Mouse (Mus musculus): ENCODE results near the gene Evc. TPM values are rescaled to one million over a fixed set of nuclear protein-coding genes. Genes with fewer than 3 reads are reported as not detected.

The Evc gene
- 4.2 and 5.6 TPM in 2 replicates for total RNA-seq (2014; rRNA removed)
- polyA plus RNA-seq (2012; rRNA removed): 2.3 and 5.9 TPM in 2 replicates

DNA sequence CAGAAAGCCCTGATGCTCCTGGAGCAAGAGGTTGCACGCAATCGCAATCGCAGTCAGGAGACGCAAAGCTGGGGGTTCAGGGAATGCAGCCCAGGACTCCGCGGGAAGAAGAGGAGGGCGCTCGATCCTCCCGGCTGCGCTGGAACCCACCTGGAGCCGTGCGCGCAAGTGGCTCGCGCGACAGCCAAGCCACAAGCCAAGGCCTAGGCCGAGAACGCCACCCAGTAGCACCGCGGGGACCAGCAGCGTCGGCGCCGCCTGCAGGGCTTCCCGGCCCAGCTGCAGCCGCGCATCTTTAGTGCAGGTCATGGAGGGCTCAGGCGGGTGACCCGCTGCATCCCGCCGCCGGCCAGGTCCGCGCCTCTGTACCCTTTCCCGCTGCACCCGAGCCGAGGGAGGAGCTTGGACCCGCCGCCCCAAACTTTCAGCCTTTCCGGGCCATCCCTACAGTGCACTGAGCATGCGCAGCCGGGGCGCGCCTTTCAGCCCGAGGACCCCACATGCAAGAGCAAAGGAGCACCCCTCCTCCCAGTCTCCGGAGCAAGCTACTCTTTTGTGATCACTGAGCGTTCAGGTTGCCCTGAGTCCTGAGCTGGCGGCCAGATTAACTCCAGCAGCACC, at the start of gene Evc:
Gene Evc (minus strand): TSS at position 410 of the 621 bp plus-strand sequence.
- Histone ChIP-seq H3K36me3 (ENCODE audit: control insufficient read depth, insufficient read depth, low read length) (no peaks in the 10 kb centered on the region), H3K4me1 (ENCODE audit: control insufficient read depth, insufficient read depth, low read length) (no peaks in the 10 kb centered on the region), H3K4me3 (ENCODE audit: insufficient read depth, low read depth, low read length) (peak within 1 kb of the TSS; percentile 59), H3K27ac (replicated peaks; ENCODE audit: insufficient read depth, low read depth, low read length) (no peak within 1 kb of the TSS), H3K79me2 (ENCODE audit: control insufficient read depth, insufficient read depth, low read length) (no peaks in the 10 kb centered on the region), H3K27me3 (ENCODE audit: control insufficient read depth, insufficient read depth, low read length) (peaks cover 5% of the 10 kb centered on the region), H3K9ac (ENCODE audit: low read depth, low read length) (peak within 1 kb of the TSS; percentile 56)
- TF ChIP-seq CTCF (IDR thresholded peaks at IDR 0.05; ENCODE audit: low read depth, low read length) (no peak), POLR2A (IDR thresholded peaks at IDR 0.05; ENCODE audit: extremely low read depth, insufficient read depth, low read length) (no peak)
- no peak for DNase-seq (ENCODE audit: extremely low read depth, low read depth, low spot score)
- 3% methylated on average over 48 of the region's 48 CpGs for WGBS

DNA sequence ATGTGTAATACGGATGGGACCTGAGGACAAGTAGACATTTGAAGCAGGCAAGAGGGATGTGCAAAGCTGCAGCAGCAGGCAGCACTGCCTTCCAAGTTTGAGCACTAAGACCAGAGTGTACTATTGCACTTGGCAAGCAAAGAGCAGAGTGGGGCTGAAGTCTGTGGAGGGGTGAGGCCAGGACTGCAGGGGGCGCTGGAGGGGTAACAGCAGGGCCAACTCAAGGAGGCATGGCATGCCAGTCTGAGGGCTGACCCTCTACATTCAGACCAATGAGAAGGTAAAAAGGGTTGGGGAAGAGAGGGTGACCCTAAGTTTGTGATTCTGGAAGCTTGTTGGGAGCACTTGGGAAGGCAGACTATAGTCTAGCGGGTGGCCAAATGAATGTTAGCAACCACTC, 46.9 kb upstream of the Evc start:
- no peak overlapping the region for H3K9ac ChIP-seq (ENCODE audit: low read depth, low read length)
- H3K27me3 ChIP-seq (ENCODE audit: control insufficient read depth, insufficient read depth, low read length): no peaks in the 10 kb centered on the region
- no peaks in the 10 kb centered on the region for H3K79me2 ChIP-seq (ENCODE audit: control insufficient read depth, insufficient read depth, low read length)
- no peak for TF ChIP-seq POLR2A (IDR thresholded peaks at IDR 0.05; ENCODE audit: extremely low read depth, insufficient read depth, low read length)
- TF ChIP-seq CTCF (IDR thresholded peaks at IDR 0.05; ENCODE audit: low read depth, low read length): 0 out of 2 replicates have a peak, but pooled peaks have one; percentile 20
- H3K27ac ChIP-seq (replicated peaks; ENCODE audit: insufficient read depth, low read depth, low read length): no peak overlapping the region
- DNase-seq (ENCODE audit: extremely low read depth, low read depth, low spot score): no peak
- H3K4me3 ChIP-seq (ENCODE audit: insufficient read depth, low read depth, low read length): no peak overlapping the region
- H3K36me3 ChIP-seq (ENCODE audit: control insufficient read depth, insufficient read depth, low read length): no peaks in the 10 kb centered on the region
- WGBS: 93% methylated on average over 3 of the region's 3 CpGs
- H3K4me1 ChIP-seq (ENCODE audit: control insufficient read depth, insufficient read depth, low read length): no peaks in the 10 kb centered on the region

DNA sequence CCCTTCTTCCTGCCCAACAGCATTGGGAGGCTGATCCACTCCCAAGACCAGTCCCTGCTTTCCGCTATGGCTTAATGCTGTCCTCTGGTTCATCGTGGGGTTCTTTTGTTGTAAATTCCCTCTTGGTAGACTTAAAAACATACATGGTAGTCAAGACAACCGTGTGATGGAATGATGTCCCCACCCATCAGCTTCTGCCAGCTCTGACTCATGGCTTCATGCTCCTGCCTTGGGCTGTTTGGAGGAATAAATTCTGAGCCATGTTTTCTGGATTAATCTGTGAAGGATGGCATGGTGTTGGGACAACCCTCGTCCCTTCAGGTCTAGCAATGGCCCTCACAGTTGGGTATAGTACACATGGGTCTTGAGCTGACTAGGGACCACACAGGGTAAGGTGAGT, 43.9 kb upstream of the Evc start:
- Histone ChIP-seq H3K9ac (ENCODE audit: low read depth, low read length) (no peak overlapping the region), H3K36me3 (ENCODE audit: control insufficient read depth, insufficient read depth, low read length) (no peaks in the 10 kb centered on the region), H3K27me3 (ENCODE audit: control insufficient read depth, insufficient read depth, low read length) (no peaks in the 10 kb centered on the region), H3K27ac (replicated peaks; ENCODE audit: insufficient read depth, low read depth, low read length) (no peak overlapping the region), H3K4me1 (ENCODE audit: control insufficient read depth, insufficient read depth, low read length) (no peaks in the 10 kb centered on the region), H3K79me2 (ENCODE audit: control insufficient read depth, insufficient read depth, low read length) (no peaks in the 10 kb centered on the region), H3K4me3 (ENCODE audit: insufficient read depth, low read depth, low read length) (no peak overlapping the region)
- no peak for TF ChIP-seq CTCF (IDR thresholded peaks at IDR 0.05; ENCODE audit: low read depth, low read length)
- TF ChIP-seq POLR2A (IDR thresholded peaks at IDR 0.05; ENCODE audit: extremely low read depth, insufficient read depth, low read length): no peak
- DNase-seq (ENCODE audit: extremely low read depth, low read depth, low spot score): no peak
- 82% methylated on average over 4 of the region's 4 CpGs for WGBS

DNA sequence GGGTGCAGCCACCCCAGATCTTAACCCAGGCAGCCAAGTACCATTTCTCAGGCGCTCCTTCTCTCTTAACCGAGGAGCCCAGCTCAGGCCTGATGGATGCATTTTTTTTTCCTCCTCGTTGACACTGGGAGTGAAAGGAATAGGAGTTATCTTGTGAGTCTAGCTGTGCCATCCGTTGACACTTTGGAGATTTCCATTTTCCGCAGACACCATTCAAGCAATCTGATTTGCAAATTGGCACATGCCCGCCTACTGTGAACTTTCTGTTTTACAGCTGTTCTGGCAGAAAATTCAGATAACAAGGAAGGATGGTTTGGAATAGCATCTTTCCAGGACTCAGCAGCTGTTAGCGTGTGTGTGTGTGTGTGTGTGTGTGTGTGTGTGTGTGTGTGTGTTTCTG, 40.7 kb upstream of the Evc start:
- WGBS: 85% methylated on average over 7 of the region's 7 CpGs

DNA sequence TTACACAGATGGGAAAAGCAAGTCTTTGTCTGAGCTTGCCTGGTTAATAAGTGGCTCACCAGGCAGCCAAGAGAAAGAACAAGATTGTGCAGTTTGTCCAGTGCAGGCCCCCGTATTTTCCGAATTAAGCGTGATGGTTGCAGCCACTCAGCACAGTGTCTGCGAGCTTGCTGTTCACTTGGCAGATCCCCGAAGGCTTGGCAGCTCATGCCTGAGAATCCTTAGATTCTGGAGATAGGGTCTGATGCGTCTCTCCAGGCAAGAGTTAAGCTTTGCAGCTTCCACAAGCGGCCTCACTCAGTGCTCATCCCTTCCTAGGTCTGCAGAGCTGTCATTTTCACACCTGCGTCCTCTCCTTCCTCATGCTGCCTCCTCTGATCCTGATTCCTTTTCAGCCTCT, 32.1 kb upstream of the Evc start:
- H3K4me1 ChIP-seq (ENCODE audit: control insufficient read depth, insufficient read depth, low read length): no peaks in the 10 kb centered on the region
- TF ChIP-seq POLR2A (IDR thresholded peaks at IDR 0.05; ENCODE audit: extremely low read depth, insufficient read depth, low read length) (no peak), CTCF (IDR thresholded peaks at IDR 0.05; ENCODE audit: low read depth, low read length) (no peak)
- no peak overlapping the region for H3K4me3 ChIP-seq (ENCODE audit: insufficient read depth, low read depth, low read length)
- no peaks in the 10 kb centered on the region for H3K27me3 ChIP-seq (ENCODE audit: control insufficient read depth, insufficient read depth, low read length)
- no peak overlapping the region for H3K27ac ChIP-seq (replicated peaks; ENCODE audit: insufficient read depth, low read depth, low read length)
- no peak for DNase-seq (ENCODE audit: extremely low read depth, low read depth, low spot score)
- WGBS: 88% methylated on average over 8 of the region's 8 CpGs
- H3K79me2 ChIP-seq (ENCODE audit: control insufficient read depth, insufficient read depth, low read length): no peaks in the 10 kb centered on the region
- no peaks in the 10 kb centered on the region for H3K36me3 ChIP-seq (ENCODE audit: control insufficient read depth, insufficient read depth, low read length)
- H3K9ac ChIP-seq (ENCODE audit: low read depth, low read length): no peak overlapping the region

More for the DNA sequence above, 40.7 kb upstream of the Evc start:
- no peaks in the 10 kb centered on the region for H3K79me2 ChIP-seq (ENCODE audit: control insufficient read depth, insufficient read depth, low read length)
- H3K4me3 ChIP-seq (ENCODE audit: insufficient read depth, low read depth, low read length): no peak overlapping the region
- no peak for TF ChIP-seq POLR2A (IDR thresholded peaks at IDR 0.05; ENCODE audit: extremely low read depth, insufficient read depth, low read length)
- no peak for TF ChIP-seq CTCF (IDR thresholded peaks at IDR 0.05; ENCODE audit: low read depth, low read length)
- DNase-seq (ENCODE audit: extremely low read depth, low read depth, low spot score): no peak
- no peak overlapping the region for H3K9ac ChIP-seq (ENCODE audit: low read depth, low read length)
- no peak overlapping the region for H3K27ac ChIP-seq (replicated peaks; ENCODE audit: insufficient read depth, low read depth, low read length)
- no peaks in the 10 kb centered on the region for H3K4me1 ChIP-seq (ENCODE audit: control insufficient read depth, insufficient read depth, low read length)
- H3K27me3 ChIP-seq (ENCODE audit: control insufficient read depth, insufficient read depth, low read length): no peaks in the 10 kb centered on the region
- no peaks in the 10 kb centered on the region for H3K36me3 ChIP-seq (ENCODE audit: control insufficient read depth, insufficient read depth, low read length)

DNA sequence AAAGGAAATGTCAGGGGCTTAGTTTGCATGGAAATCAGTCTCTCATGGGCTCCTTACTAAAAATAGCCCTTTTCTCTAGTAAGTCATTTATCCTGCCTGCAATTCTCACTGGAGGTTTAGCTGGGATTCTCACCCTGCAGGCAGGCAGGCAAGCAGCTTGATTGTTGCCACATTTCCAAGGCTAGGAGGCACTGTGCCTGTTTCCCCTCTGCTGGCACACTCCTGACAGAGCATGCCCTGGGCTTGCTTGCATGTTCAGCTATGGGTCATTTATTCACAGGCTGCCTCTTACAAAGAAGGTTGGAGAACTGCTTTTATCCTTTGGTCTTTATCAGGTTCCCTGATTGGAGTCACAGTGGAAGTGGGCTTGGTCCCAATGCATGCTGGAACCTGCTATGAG, 29.1 kb upstream of the Evc start:
- H3K27me3 ChIP-seq (ENCODE audit: control insufficient read depth, insufficient read depth, low read length): no peaks in the 10 kb centered on the region
- H3K79me2 ChIP-seq (ENCODE audit: control insufficient read depth, insufficient read depth, low read length): no peaks in the 10 kb centered on the region
- H3K27ac ChIP-seq (replicated peaks; ENCODE audit: insufficient read depth, low read depth, low read length): no peak overlapping the region
- H3K9ac ChIP-seq (ENCODE audit: low read depth, low read length): no peak overlapping the region
- no peak for DNase-seq (ENCODE audit: extremely low read depth, low read depth, low spot score)
- no peaks in the 10 kb centered on the region for H3K36me3 ChIP-seq (ENCODE audit: control insufficient read depth, insufficient read depth, low read length)
- no peak overlapping the region for H3K4me3 ChIP-seq (ENCODE audit: insufficient read depth, low read depth, low read length)
- TF ChIP-seq POLR2A (IDR thresholded peaks at IDR 0.05; ENCODE audit: extremely low read depth, insufficient read depth, low read length) (no peak), CTCF (IDR thresholded peaks at IDR 0.05; ENCODE audit: low read depth, low read length) (no peak)
- no peaks in the 10 kb centered on the region for H3K4me1 ChIP-seq (ENCODE audit: control insufficient read depth, insufficient read depth, low read length)

Measured in liver, adult 2 months (tissue).